In genomic region chr5:113553402-113553897, GRCm38 (mm10) we compare ENCODE assay signal across 8 mouse cellular contexts.
DNase-seq lines count a peak whose midpoint lies in the region; ATAC-seq lines count a peak whose summit lies in the region.

No protein-coding gene starts in this region.

- DNase-seq in heart, postnatal 14 days = peak; percentile 16 to 50
- peak; percentile 21 for DNase-seq in MN1 (ENCODE audit: low spot score)
- DNase-seq in embryo, embryonic 11.5 days (ENCODE audit: low read depth, low spot score) = peak; percentile 71
- DNase-seq in left cerebral cortex, postnatal 25 days (ENCODE audit: low spot score in 2 of 2) = no peak
- DNase-seq in gastrocnemius, postnatal 10 days = no peak
- DNase-seq in urinary bladder, postnatal 14 days (ENCODE audit: low spot score) = no peak

- no peak overlapping the region for H3K4me3 ChIP-seq in heart, embryonic 12.5 days
- H3K4me3 ChIP-seq in limb, embryonic 15.5 days = no peak overlapping the region

- H3K4me1 ChIP-seq in heart, embryonic 12.5 days (replicated peaks) = peaks cover 9% of the 10 kb centered on the region; the same call in 1 of the 2 replicates
- peaks cover 35% of the 10 kb centered on the region for H3K4me1 ChIP-seq in limb, embryonic 15.5 days

- no peaks in the 10 kb centered on the region for H3K36me3 ChIP-seq in heart, embryonic 12.5 days
- 0 out of 2 replicates have a peak, but pooled peaks cover 3% of the 10 kb centered on the region for H3K36me3 ChIP-seq in limb, embryonic 15.5 days

- no peak for ATAC-seq in heart, embryonic 12.5 days (ENCODE audit: insufficient number of reproducible peaks, low FRiP score)
- ATAC-seq in limb, embryonic 15.5 days (ENCODE audit: insufficient number of reproducible peaks, low FRiP score, low TSS enrichment, low read depth) = 0 out of 2 replicates have a peak, but pooled peaks have one; percentile 21

- H3K27ac ChIP-seq in heart, embryonic 12.5 days (ENCODE audit: poor library complexity, severe bottlenecking) = no peak overlapping the region
- H3K27ac ChIP-seq in limb, embryonic 15.5 days = no peak overlapping the region

- 9% methylated on average over 9 of the region's 9 CpGs for WGBS in heart, embryonic 12.5 days
- 7% methylated on average over 9 of the region's 9 CpGs for WGBS in limb, embryonic 15.5 days

- peaks cover 48% of the 10 kb centered on the region for H3K27me3 ChIP-seq in heart, embryonic 12.5 days (replicated peaks)
- H3K27me3 ChIP-seq in limb, embryonic 15.5 days = peaks cover 33% of the 10 kb centered on the region

- H3K9ac ChIP-seq in heart, embryonic 12.5 days = no peak overlapping the region
- no peak overlapping the region for H3K9ac ChIP-seq in limb, embryonic 15.5 days

- no peak overlapping the region for H3K4me2 ChIP-seq in heart, embryonic 12.5 days
- no peak overlapping the region for H3K4me2 ChIP-seq in limb, embryonic 15.5 days

- intact Hi-C loops in heart, postnatal 14 days (cut with DNase I) = no loop called here
- intact Hi-C loops in left cerebral cortex, postnatal 25 days (cut with DNase I) = no loop called here

- H3K9me3 ChIP-seq in heart, embryonic 12.5 days (replicated peaks) = no peaks in the 10 kb centered on the region
- H3K9me3 ChIP-seq in limb, embryonic 15.5 days = no peaks in the 10 kb centered on the region

Comparison
In these comparisons a context has a peak if more than half of its experiments do, and no peak if none do; other contexts are left out.
1. DNase-seq: peak in heart, postnatal 14 days (2 of 2), MN1 (single experiment) and embryo, embryonic 11.5 days (single experiment); none in left cerebral cortex, postnatal 25 days (0 of 2), gastrocnemius, postnatal 10 days (single experiment) and urinary bladder, postnatal 14 days (single experiment).